16 mouse cellular contexts compared by ENCODE assay signal in genomic region chr10:80914253-80914656, GRCm38 (mm10). TPM values are rescaled to one million over a fixed set of nuclear protein-coding genes. Genes with fewer than 3 reads are reported as not detected.
DNase-seq lines count a peak whose midpoint lies in the region; ATAC-seq and TF ChIP-seq lines count a peak whose summit lies in the region.
"Had no signal": no experiment of that assay in that cellular context is flagged by ENCODE, and none has a peak within 500 bp of the region (broad histone marks: within the 10 kb centered on the region; RNA-seq: fewer than 3 reads in every experiment).

No protein-coding gene starts in this region.

- H3K36me3 ChIP-seq in forebrain, embryonic 12.5 days (replicated peaks) = peaks cover 64% of the 10 kb centered on the region
- peaks cover 34% of the 10 kb centered on the region for H3K36me3 ChIP-seq in forebrain, postnatal 0 days (ENCODE audit: insufficient read depth)
- H3K36me3 ChIP-seq in C2C12 (ENCODE audit: control insufficient read depth, insufficient read depth) = peaks cover 28% of the 10 kb centered on the region
- H3K36me3 ChIP-seq in neural tube, embryonic 15.5 days = peaks cover 45% of the 10 kb centered on the region

- H3K9ac ChIP-seq in forebrain, embryonic 12.5 days = no peak overlapping the region
- H3K9ac ChIP-seq in forebrain, postnatal 0 days = no peak overlapping the region
- no peak overlapping the region for H3K9ac ChIP-seq in neural tube, embryonic 15.5 days (replicated peaks)
- H3K9ac ChIP-seq: neural tube, embryonic 13.5 days had no signal

- ATAC-seq in forebrain, embryonic 12.5 days (ENCODE audit: low FRiP score) = no peak
- ATAC-seq in forebrain, postnatal 0 days = no peak
- peak; percentile 58 for ATAC-seq in megakaryocyte progenitor cell, adult 5-6 weeks (replicated peaks; ENCODE audit: poor library complexity)
- ATAC-seq in neural tube, embryonic 15.5 days (ENCODE audit: low FRiP score) = no peak
- ATAC-seq: Patski had no signal

- no peaks in the 10 kb centered on the region for H3K9me3 ChIP-seq in forebrain, embryonic 12.5 days
- no peaks in the 10 kb centered on the region for H3K9me3 ChIP-seq in forebrain, postnatal 0 days (ENCODE audit: low read length)
- no peaks in the 10 kb centered on the region for H3K9me3 ChIP-seq in neural tube, embryonic 15.5 days (replicated peaks)
- H3K9me3 ChIP-seq: neural tube, embryonic 13.5 days had no signal

- peaks cover 22% of the 10 kb centered on the region for H3K79me3 ChIP-seq in C2C12 (ENCODE audit: low read depth)

- no peak overlapping the region for H3K4me3 ChIP-seq in forebrain, embryonic 12.5 days (replicated peaks)
- no peak overlapping the region for H3K4me3 ChIP-seq in forebrain, postnatal 0 days (ENCODE audit: low read depth, low read length)
- no peak overlapping the region for H3K4me3 ChIP-seq in C2C12 (ENCODE audit: insufficient read depth, poor library complexity, severe bottlenecking)
- no peak overlapping the region for H3K4me3 ChIP-seq in neural tube, embryonic 15.5 days (replicated peaks)
- H3K4me3 ChIP-seq: erythroblast, embryonic 14.5 days; neural tube, embryonic 13.5 days had no signal

- peaks cover 24% of the 10 kb centered on the region for H3K4me1 ChIP-seq in forebrain, embryonic 12.5 days
- 0 out of 2 replicates have a peak, but pooled peaks cover 6% of the 10 kb centered on the region for H3K4me1 ChIP-seq in forebrain, postnatal 0 days (ENCODE audit: insufficient read depth)
- peaks cover 43% of the 10 kb centered on the region for H3K4me1 ChIP-seq in neural tube, embryonic 15.5 days

- no peak overlapping the region for H3ac ChIP-seq in C2C12 (ENCODE audit: control insufficient read depth, insufficient read length, low read depth)

- TF ChIP-seq CTCF in forebrain, postnatal 0 days (IDR thresholded peaks at IDR 0.05; ENCODE audit: low read depth) = no peak
- TF ChIP-seq CTCF in C2C12 (IDR thresholded peaks at IDR 0.05; ENCODE audit: control insufficient read depth, insufficient read depth, insufficient read length) = no peak

- peaks cover 4% of the 10 kb centered on the region; the same call in 1 of the 2 replicates for H3K27me3 ChIP-seq in forebrain, embryonic 12.5 days
- H3K27me3 ChIP-seq in forebrain, postnatal 0 days (ENCODE audit: insufficient read depth, low read length) = no peaks in the 10 kb centered on the region
- no peaks in the 10 kb centered on the region for H3K27me3 ChIP-seq in C2C12 (ENCODE audit: control insufficient read depth, insufficient read depth, insufficient read length)
- H3K27me3 ChIP-seq in neural tube, embryonic 15.5 days (replicated peaks) = no peaks in the 10 kb centered on the region
- H3K27me3 ChIP-seq: neural tube, embryonic 13.5 days; Patski had no signal

- no peak overlapping the region for H3K4me2 ChIP-seq in forebrain, embryonic 12.5 days
- no peak overlapping the region for H3K4me2 ChIP-seq in forebrain, postnatal 0 days (ENCODE audit: low read depth)
- no peak overlapping the region for H3K4me2 ChIP-seq in neural tube, embryonic 15.5 days
- H3K4me2 ChIP-seq: neural tube, embryonic 13.5 days had no signal

- peaks cover 71% of the 10 kb centered on the region for H3K79me2 ChIP-seq in C2C12 (ENCODE audit: control insufficient read depth, insufficient read depth)

- 0 out of 2 replicates have a peak overlapping the region, but pooled peaks have one; percentile 36 for H3K27ac ChIP-seq in forebrain, embryonic 12.5 days
- no peak overlapping the region for H3K27ac ChIP-seq in forebrain, postnatal 0 days (ENCODE audit: low read depth, low read length)
- no peak overlapping the region for H3K27ac ChIP-seq in neural tube, embryonic 15.5 days (replicated peaks)
- H3K27ac ChIP-seq: neural tube, embryonic 13.5 days had no signal

- WGBS in forebrain, embryonic 12.5 days = 91% methylated on average over 5 of the region's 5 CpGs
- WGBS in forebrain, postnatal 0 days = 92% methylated on average over 5 of the region's 5 CpGs
- 92% methylated on average over 5 of the region's 5 CpGs for WGBS in neural tube, embryonic 15.5 days

- no peak for DNase-seq in forebrain, postnatal 0 days
- peak; percentile 79 to 81 for DNase-seq in cerebellum, postnatal 36 days
- no peak for DNase-seq in layer of hippocampus, postnatal 14 days (ENCODE audit: low spot score in 2 of 2)
- DNase-seq in right cerebral cortex, postnatal 14 days = no peak
- DNase-seq: B cell, adult 2 months; kidney, postnatal 14 days had no signal

TF ChIP-seq in C2C12, 6 proteins besides CTCF, POLR2A, EP300 and RAD21:
- peak; percentile 99 for TF ChIP-seq MYOD1 (IDR thresholded peaks at IDR 0.05; ENCODE audit: control insufficient read depth, insufficient read length, low read depth)
- no peak for TF ChIP-seq MAX (IDR thresholded peaks at IDR 0.05)
- TF ChIP-seq MYOG (IDR thresholded peaks at IDR 0.05; ENCODE audit: control insufficient read depth, extremely low read depth, insufficient read length) = peak; percentile 76
- TF ChIP-seq FOSL1 (IDR thresholded peaks at IDR 0.05; ENCODE audit: insufficient read depth, low read length, poor library complexity, severe bottlenecking) = no peak

RNA-seq across cellular contexts. Expression of gene Lmnb2, which starts 3.8 kb away (rescaled TPM):
- polyA plus RNA-seq in forebrain, embryonic 12.5 days (2016; fragmentation: Nextera tagmentation; extraction: Ambion mirVana) = 67.7 and 73.8 TPM in 2 replicates
- total RNA-seq in forebrain, postnatal 0 days (2014; rRNA removed) = 46.1 and 46.5 TPM in 2 replicates
- polyA plus RNA-seq in forebrain, postnatal 0 days (2015; fragmentation: Nextera tagmentation; extraction: Ambion mirVana) = 22.1 and 24.5 TPM in 2 replicates
- polyA plus RNA-seq in C2C12 (2012; fragmentation: generic; extraction: Trizol) = 66.4 TPM
- total RNA-seq in megakaryocyte progenitor cell, adult 5-6 weeks (2015) = 11.7 and 13.9 TPM in 2 replicates
- 49.3 and 56.9 TPM in 2 replicates for total RNA-seq in megakaryocyte progenitor cell, adult 5-6 weeks (2017)
- 39.0 and 39.9 TPM in 2 replicates for polyA plus RNA-seq in neural tube, embryonic 15.5 days (2015; fragmentation: Nextera tagmentation; extraction: Ambion mirVana)
- total RNA-seq in layer of hippocampus, postnatal 14 days (2021) = 10 to 100 TPM; 18.2 to 21.5 TPM

RNA-seq across cellular contexts. Expression of gene Timm13, which starts 13.5 kb away (rescaled TPM):
- polyA plus RNA-seq in forebrain, embryonic 12.5 days (2016; fragmentation: Nextera tagmentation; extraction: Ambion mirVana) = 311 and 314 TPM in 2 replicates
- total RNA-seq in forebrain, postnatal 0 days (2014; rRNA removed) = 214 and 233 TPM in 2 replicates
- polyA plus RNA-seq in forebrain, postnatal 0 days (2015; fragmentation: Nextera tagmentation; extraction: Ambion mirVana) = 381 and 448 TPM in 2 replicates
- 263 TPM for polyA plus RNA-seq in C2C12 (2012; fragmentation: generic; extraction: Trizol)
- 132 and 150 TPM in 2 replicates for total RNA-seq in megakaryocyte progenitor cell, adult 5-6 weeks (2015)
- 55.3 and 100 TPM in 2 replicates for total RNA-seq in megakaryocyte progenitor cell, adult 5-6 weeks (2017)
- 333 and 359 TPM in 2 replicates for polyA plus RNA-seq in neural tube, embryonic 15.5 days (2015; fragmentation: Nextera tagmentation; extraction: Ambion mirVana)
- 100 to 1,000 TPM; 161 to 172 TPM for total RNA-seq in layer of hippocampus, postnatal 14 days (2021)

RNA-seq across cellular contexts. Expression of gene Gadd45b, which starts 15.6 kb away (rescaled TPM):
- polyA plus RNA-seq in forebrain, embryonic 12.5 days (2016; fragmentation: Nextera tagmentation; extraction: Ambion mirVana) = 8.2 and 9.8 TPM in 2 replicates
- 5.0 and 5.8 TPM in 2 replicates for total RNA-seq in forebrain, postnatal 0 days (2014; rRNA removed)
- polyA plus RNA-seq in forebrain, postnatal 0 days (2015; fragmentation: Nextera tagmentation; extraction: Ambion mirVana) = 6.5 and 7.7 TPM in 2 replicates
- polyA plus RNA-seq in C2C12 (2012; fragmentation: generic; extraction: Trizol) = 37.2 TPM
- total RNA-seq in megakaryocyte progenitor cell, adult 5-6 weeks (2015) = 18.7 and 20.7 TPM in 2 replicates
- 17.6 and 17.9 TPM in 2 replicates for total RNA-seq in megakaryocyte progenitor cell, adult 5-6 weeks (2017)
- polyA plus RNA-seq in neural tube, embryonic 15.5 days (2015; fragmentation: Nextera tagmentation; extraction: Ambion mirVana) = 9.0 and 11.1 TPM in 2 replicates
- 10 to 100 TPM; 14.0 to 17.6 TPM for total RNA-seq in layer of hippocampus, postnatal 14 days (2021)

RNA-seq across cellular contexts. Expression of gene Tmprss9, which starts 42.6 kb away (rescaled TPM):
- 0.06 and 0.08 TPM in 2 replicates for polyA plus RNA-seq in forebrain, embryonic 12.5 days (2016; fragmentation: Nextera tagmentation; extraction: Ambion mirVana)
- total RNA-seq in forebrain, postnatal 0 days (2014; rRNA removed) = 0.08 and 0.33 TPM in 2 replicates
- polyA plus RNA-seq in forebrain, postnatal 0 days (2015; fragmentation: Nextera tagmentation; extraction: Ambion mirVana) = 0.18 and 0.22 TPM in 2 replicates
- polyA plus RNA-seq in C2C12 (2012; fragmentation: generic; extraction: Trizol) = 0.02 TPM
- total RNA-seq in megakaryocyte progenitor cell, adult 5-6 weeks (2015) = not detected in 2 replicates
- not detected in 2 replicates for total RNA-seq in megakaryocyte progenitor cell, adult 5-6 weeks (2017)
- 0.09 and 0.35 TPM in 2 replicates for polyA plus RNA-seq in neural tube, embryonic 15.5 days (2015; fragmentation: Nextera tagmentation; extraction: Ambion mirVana)
- total RNA-seq in layer of hippocampus, postnatal 14 days (2021) = under 1 TPM; 0.38 to 0.44 TPM
- total RNA-seq: megakaryocyte-erythroid progenitor cell, adult 5-6 weeks had no signal
- polyA plus RNA-seq: heart, postnatal 0 days; limb, embryonic 11.5 days had no signal

RNA-seq across cellular contexts. Expression of gene Sppl2b, which starts 59.2 kb away (rescaled TPM):
- 43.3 and 44.0 TPM in 2 replicates for polyA plus RNA-seq in forebrain, embryonic 12.5 days (2016; fragmentation: Nextera tagmentation; extraction: Ambion mirVana)
- total RNA-seq in forebrain, postnatal 0 days (2014; rRNA removed) = 79.2 and 90.3 TPM in 2 replicates
- 64.6 and 74.4 TPM in 2 replicates for polyA plus RNA-seq in forebrain, postnatal 0 days (2015; fragmentation: Nextera tagmentation; extraction: Ambion mirVana)
- 31.2 TPM for polyA plus RNA-seq in C2C12 (2012; fragmentation: generic; extraction: Trizol)
- total RNA-seq in megakaryocyte progenitor cell, adult 5-6 weeks (2015) = 17.7 and 18.2 TPM in 2 replicates
- 29.4 and 39.4 TPM in 2 replicates for total RNA-seq in megakaryocyte progenitor cell, adult 5-6 weeks (2017)
- polyA plus RNA-seq in neural tube, embryonic 15.5 days (2015; fragmentation: Nextera tagmentation; extraction: Ambion mirVana) = 78.6 and 84.1 TPM in 2 replicates
- 10 to 100 TPM; 71.2 to 71.4 TPM for total RNA-seq in layer of hippocampus, postnatal 14 days (2021)

Comparison
In these comparisons a context has a peak if more than half of its experiments do, and no peak if none do; other contexts are left out.
1. DNase-seq: peak in cerebellum, postnatal 36 days (2 of 2); none in forebrain, postnatal 0 days (single experiment), layer of hippocampus, postnatal 14 days (0 of 2) and right cerebral cortex, postnatal 14 days (single experiment).